Mouse (Mus musculus) kidney, adult 2 months (tissue): ENCODE results near the gene 4930470P17Rik. TPM values are rescaled to one million over a fixed set of nuclear protein-coding genes. Genes with fewer than 3 reads are reported as not detected.

Source experiments
- DNase-seq: peaks from one replicate; pipeline ENCODE4 v3.0.0; 2021
- H3K27ac ChIP-seq: fragments of 200-500 bp; 2 replicates; pipeline ENCODE4 v1.5.1; 2012; ENCODE audit warnings: low read depth, low read length, control low read depth, inconsistent platforms; ENCODE audit not compliant: insufficient read depth
- H3K27me3 ChIP-seq: fragments of 200-500 bp; replicated peaks from 2 replicates; pipeline ENCODE4 v1.6.1; 2012; ENCODE audit warnings: mild to moderate bottlenecking, moderate library complexity, low read length, inconsistent platforms; ENCODE audit not compliant: control insufficient read depth, insufficient read depth
- H3K36me3 ChIP-seq: fragments of 200-500 bp; 2 replicates; pipeline ENCODE4 v1.6.1; 2012; ENCODE audit warnings: mild to moderate bottlenecking, moderate library complexity, low read length, inconsistent platforms; ENCODE audit not compliant: control insufficient read depth, insufficient read depth
- H3K4me1 ChIP-seq: fragments of 200-500 bp; 2 replicates; pipeline ENCODE4 v1.6.1; 2011; ENCODE audit warnings: low read length; ENCODE audit not compliant: control insufficient read depth, insufficient read depth
- H3K4me3 ChIP-seq: fragments of 200-500 bp; 2 replicates; pipeline ENCODE4 v1.5.1; 2011; ENCODE audit warnings: mild to moderate bottlenecking, low read depth, low read length, control low read depth; ENCODE audit not compliant: insufficient read depth
- CTCF ChIP-seq: fragments of 200-500 bp; conservative IDR thresholded peaks from 2 replicates; pipeline ENCODE4 v1.5.1; 2011; ENCODE audit warnings: low read depth, mild to moderate bottlenecking, control low read depth, low read length, moderate library complexity, mixed read lengths; ENCODE audit not compliant: insufficient read depth, insufficient read length
- POLR2A ChIP-seq: fragments of 200-500 bp; IDR thresholded peaks from one replicate; pipeline ENCODE4 v1.6.1; 2011; ENCODE audit warnings: low read depth, low read length, control low read depth
- WGBS: fragments of 180-500 bp; shearing (Covaris S2); methylation state at CpG from one replicate; pipeline ENCODE4 v1.1.7; 2018; 5-methylcytosine and 5-hydroxymethylcytosine counted together
- polyA plus RNA-seq: library from polyadenylated mRNA; depleted of rRNA; stranded (reverse); fragments of >200 nt; gene quantifications from 2 replicates; pipeline ENCODE4 v1.2.3, GENCODE M21; 2012

4930470P17Rik gene
- polyA plus RNA-seq, 1 experiment = not detected

GRCm38 (mm10) chr2:170577502-170577901 lies 24.3 kb downstream of the 4930470P17Rik start:
- Histone ChIP-seq H3K36me3 (no peaks in the 10 kb centered on the region), H3K4me3 (no peak overlapping the region), H3K27ac (no peak overlapping the region), H3K4me1 (no peaks in the 10 kb centered on the region), H3K27me3 (no peaks in the 10 kb centered on the region)
- TF ChIP-seq POLR2A (no peak), CTCF (no peak)
- WGBS = 67% methylated on average over 3 of the region's 3 CpGs
- no peak for DNase-seq

GRCm38 (mm10) chr2:170576077-170576476 lies 25.7 kb downstream of the 4930470P17Rik start:
- no peaks in the 10 kb centered on the region for H3K27me3 ChIP-seq
- no peak overlapping the region for H3K4me3 ChIP-seq
- no peaks in the 10 kb centered on the region for H3K4me1 ChIP-seq
- no peak for DNase-seq
- TF ChIP-seq POLR2A (no peak), CTCF (no peak)
- H3K27ac ChIP-seq = no peak overlapping the region
- 80% methylated on average over 12 of the region's 12 CpGs for WGBS
- no peaks in the 10 kb centered on the region for H3K36me3 ChIP-seq

- no peaks in the 10 kb centered on the region for H3K4me1 ChIP-seq
- 83% methylated on average over 8 of the region's 8 CpGs for WGBS
- no peak for DNase-seq
- H3K27ac ChIP-seq = no peak overlapping the region
- H3K4me3 ChIP-seq = no peak overlapping the region
- no peaks in the 10 kb centered on the region for H3K27me3 ChIP-seq
- no peaks in the 10 kb centered on the region for H3K36me3 ChIP-seq
- no peak for TF ChIP-seq CTCF
- TF ChIP-seq POLR2A = no peak
Observed at GRCm38 (mm10) chr2:170564995-170565394, 36.8 kb downstream of the 4930470P17Rik start.

GRCm38 (mm10) chr2:170563956-170564855 lies 37.6 kb downstream of the 4930470P17Rik start:
- whole genome bisulfite sequencing = 75% methylated on average over 15 of the region's 15 CpGs
- Histone ChIP-seq H3K4me1 (no peaks in the 10 kb centered on the region), H3K4me3 (no peak overlapping the region), H3K27me3 (no peaks in the 10 kb centered on the region), H3K27ac (no peak overlapping the region), H3K36me3 (no peaks in the 10 kb centered on the region)
- no peak for TF ChIP-seq POLR2A
- TF ChIP-seq CTCF = no peak
- DNase-seq = no peak

GRCm38 (mm10) chr2:170552088-170552487 lies 49.7 kb downstream of the 4930470P17Rik start:
- DNase-seq = no peak
- no peaks in the 10 kb centered on the region for H3K27me3 ChIP-seq
- no peak overlapping the region for H3K4me3 ChIP-seq
- H3K4me1 ChIP-seq = peaks cover 5% of the 10 kb centered on the region; the same call in 1 of the 2 replicates
- 63% methylated on average over 7 of the region's 7 CpGs for WGBS
- no peaks in the 10 kb centered on the region for H3K36me3 ChIP-seq
- no peak overlapping the region for H3K27ac ChIP-seq
- TF ChIP-seq POLR2A (no peak), CTCF (no peak)

- H3K4me1 ChIP-seq = peaks cover 5% of the 10 kb centered on the region; the same call in 1 of the 2 replicates
- H3K27me3 ChIP-seq = no peaks in the 10 kb centered on the region
- no peaks in the 10 kb centered on the region for H3K36me3 ChIP-seq
- H3K27ac ChIP-seq = no peak overlapping the region
- no peak overlapping the region for H3K4me3 ChIP-seq
- TF ChIP-seq CTCF = no peak
- no peak for TF ChIP-seq POLR2A
- no peak for DNase-seq
- 28% methylated on average over 5 of the region's 5 CpGs for WGBS
Observed at GRCm38 (mm10) chr2:170550240-170550639, 51.6 kb downstream of the 4930470P17Rik start.

- Histone ChIP-seq H3K27me3 (no peaks in the 10 kb centered on the region), H3K27ac (no peak overlapping the region), H3K4me1 (peaks cover 7% of the 10 kb centered on the region; the same call in 1 of the 2 replicates), H3K4me3 (no peak overlapping the region), H3K36me3 (no peaks in the 10 kb centered on the region)
- DNase-seq = peak; percentile 81
- 58% methylated on average over 2 of the region's 2 CpGs for WGBS
- TF ChIP-seq POLR2A (no peak), CTCF (no peak)
Observed at GRCm38 (mm10) chr2:170549146-170549545, 52.7 kb downstream of the 4930470P17Rik start.
